Mouse (Mus musculus): ENCODE measurements around the gene Mtmr3.

DNA sequence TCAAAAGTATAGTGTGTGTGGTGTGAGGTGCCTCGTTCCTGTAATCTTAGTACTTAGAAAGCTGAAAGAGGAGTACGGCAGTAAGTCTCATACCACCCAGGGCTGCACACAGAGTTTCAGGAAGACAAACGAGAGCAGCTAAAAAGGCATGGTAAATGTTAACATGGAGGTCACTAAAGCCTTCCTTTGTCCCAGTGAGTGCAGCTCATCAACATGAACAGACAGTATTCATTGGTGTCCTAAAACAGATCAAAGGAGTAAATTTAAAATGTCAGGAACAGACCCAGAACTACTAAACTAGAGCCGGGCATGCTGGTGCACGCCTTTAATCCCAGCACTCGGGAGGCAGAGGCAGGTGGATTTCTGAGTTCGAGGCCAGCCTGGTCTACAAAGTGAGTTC, 75.7 kb downstream of the Mtmr3 start:
- TF ChIP-seq CTCF (IDR thresholded peaks at IDR 0.05): no peak
- TF ChIP-seq EP300 (IDR thresholded peaks at IDR 0.05): no peak
